Mouse (Mus musculus) embryonic fibroblast, embryonic 13.5 days (primary cell): ENCODE results near the gene Hnf1a.

Experiments
- CTCF ChIP-seq: IDR thresholded peaks from 2 replicates; pipeline ENCODE4 v1.5.1; 2011; ENCODE audit warnings: mild to moderate bottlenecking, control low read depth, low read length, moderate library complexity, borderline replicate concordance; ENCODE audit not compliant: insufficient read depth
- POLR2A ChIP-seq: IDR thresholded peaks from 2 replicates; pipeline ENCODE4 v1.6.1; 2011; ENCODE audit warnings: low read depth, mild to moderate bottlenecking, control low read depth, low read length, moderate library complexity

- no peak for TF ChIP-seq CTCF
- no peak for TF ChIP-seq POLR2A
Observed at GRCm38 (mm10) chr5:114980122-114980748, 9.3 kb upstream of the Hnf1a start.
